Mouse (Mus musculus) neural tube, embryonic 15.5 days (tissue): ENCODE measurements at regions not wholly inside any gene's neighbourhood (a gene's known extent, or its start where the extent isn't known, plus 50 kb on each side); places are given as distances from the start of the nearest gene placed in this dataset.
A peak's percentile ranks its signal among the peaks of the same experiment; 100 is the strongest.

Experiments
- ATAC-seq: fragments of 200-750 bp; cut with Nextera tagmentation; 2 replicates; pipeline ENCODE4 v1.8.0; 2017; ENCODE audit warnings: mild to moderate bottlenecking, moderate TSS enrichment, moderate library complexity; ENCODE audit not compliant: low FRiP score
- H3K27ac ChIP-seq: fragments of 300-500 bp; sonication (generic); replicated peaks from 2 replicates; pipeline ENCODE4 v1.5.1; 2015; ENCODE audit warnings: mild to moderate bottlenecking, inconsistent platforms
- H3K27me3 ChIP-seq: fragments of 300-500 bp; sonication (generic); replicated peaks from 2 replicates; pipeline ENCODE4 v1.6.1; 2015; ENCODE audit warnings: inconsistent platforms
- H3K36me3 ChIP-seq: fragments of 300-500 bp; sonication (generic); 2 replicates; pipeline ENCODE4 v1.6.1; 2015; ENCODE audit warnings: inconsistent platforms
- H3K4me1 ChIP-seq: fragments of 300-500 bp; sonication (generic); 2 replicates; pipeline ENCODE4 v1.6.1; 2015; ENCODE audit warnings: inconsistent platforms
- H3K4me2 ChIP-seq: fragments of 300-500 bp; sonication (generic); 2 replicates; pipeline ENCODE4 v1.6.1; 2015; ENCODE audit warnings: inconsistent platforms, mild to moderate bottlenecking, moderate library complexity
- H3K4me3 ChIP-seq: fragments of 300-500 bp; sonication (generic); replicated peaks from 2 replicates; pipeline ENCODE4 v1.5.1; 2015; ENCODE audit warnings: mild to moderate bottlenecking, inconsistent platforms
- H3K9ac ChIP-seq: fragments of 300-500 bp; sonication (generic); replicated peaks from 2 replicates; pipeline ENCODE4 v1.6.1; 2015; ENCODE audit warnings: mild to moderate bottlenecking, inconsistent platforms
- H3K9me3 ChIP-seq: fragments of 300-500 bp; sonication (generic); replicated peaks from 2 replicates; pipeline ENCODE4 v1.6.1; 2016; ENCODE audit warnings: inconsistent platforms
- WGBS: fragments of 180-500 bp; shearing (Covaris S2); methylation state at CpG from one replicate; pipeline ENCODE4 v1.1.7; 2015; ENCODE audit warnings: mixed read lengths; 5-methylcytosine and 5-hydroxymethylcytosine counted together

GRCm38 (mm10) chr8:126707300-126707902 lies 113.6 kb upstream of the Irf2bp2 start:
- Histone ChIP-seq H3K27ac (no peak overlapping the region; the same call in 1 of the 2 replicates), H3K9me3 (no peaks in the 10 kb centered on the region), H3K4me2 (no peak overlapping the region), H3K36me3 (no peaks in the 10 kb centered on the region), H3K4me1 (peaks cover 3% of the 10 kb centered on the region; the same call in 1 of the 2 replicates), H3K27me3 (no peaks in the 10 kb centered on the region), H3K9ac (no peak overlapping the region), H3K4me3 (no peak overlapping the region)
- WGBS, result 70% methylated on average over 6 of the region's 6 CpGs
- no peak for ATAC-seq

- no peak overlapping the region for H3K4me3 ChIP-seq
- no peaks in the 10 kb centered on the region for H3K27me3 ChIP-seq
- 85% methylated on average over 8 of the region's 8 CpGs for WGBS
Measured at GRCm38 (mm10) chr8:126706247-126706646, 112.5 kb upstream of the Irf2bp2 start.

GRCm38 (mm10) chr8:126705391-126705790 lies 111.6 kb upstream of the Irf2bp2 start:
- ATAC-seq, result no peak
- H3K36me3 ChIP-seq, result no peaks in the 10 kb centered on the region
- H3K4me2 ChIP-seq, result no peak overlapping the region
- H3K27ac ChIP-seq, result no peak overlapping the region
- H3K4me3 ChIP-seq, result no peak overlapping the region
- H3K9ac ChIP-seq, result no peak overlapping the region
- H3K4me1 ChIP-seq, result peaks cover 3% of the 10 kb centered on the region; the same call in 1 of the 2 replicates
- H3K9me3 ChIP-seq, result no peaks in the 10 kb centered on the region
- 100% methylated on average over 2 of the region's 2 CpGs for WGBS
- no peaks in the 10 kb centered on the region for H3K27me3 ChIP-seq

More at GRCm38 (mm10) chr8:126706247-126706646, 112.5 kb upstream of the Irf2bp2 start:
- Histone ChIP-seq H3K4me1 (peaks cover 3% of the 10 kb centered on the region; the same call in 1 of the 2 replicates), H3K36me3 (no peaks in the 10 kb centered on the region), H3K9ac (no peak overlapping the region), H3K4me2 (no peak overlapping the region), H3K27ac (no peak overlapping the region), H3K9me3 (no peaks in the 10 kb centered on the region)
- no peak for ATAC-seq

GRCm38 (mm10) chr8:126704706-126705105 lies 110.9 kb upstream of the Irf2bp2 start:
- Histone ChIP-seq H3K4me1 (peaks cover 3% of the 10 kb centered on the region; the same call in 1 of the 2 replicates), H3K36me3 (no peaks in the 10 kb centered on the region), H3K27me3 (no peaks in the 10 kb centered on the region), H3K4me2 (no peak overlapping the region), H3K9me3 (no peaks in the 10 kb centered on the region), H3K4me3 (no peak overlapping the region), H3K27ac (no peak overlapping the region), H3K9ac (no peak overlapping the region)
- ATAC-seq, result no peak
- WGBS, result 90% methylated on average over 8 of the region's 8 CpGs

GRCm38 (mm10) chr8:126703546-126703945 lies 109.8 kb upstream of the Irf2bp2 start:
- H3K36me3 ChIP-seq, result no peaks in the 10 kb centered on the region
- H3K4me1 ChIP-seq, result peaks cover 11% of the 10 kb centered on the region
- no peak for ATAC-seq
- 90% methylated on average over 5 of the region's 5 CpGs for WGBS
- no peak overlapping the region for H3K9ac ChIP-seq
- H3K9me3 ChIP-seq, result no peaks in the 10 kb centered on the region
- no peak overlapping the region for H3K4me2 ChIP-seq
- no peak overlapping the region for H3K4me3 ChIP-seq
- no peaks in the 10 kb centered on the region for H3K27me3 ChIP-seq
- no peak overlapping the region for H3K27ac ChIP-seq

GRCm38 (mm10) chr8:126702294-126702693 lies 108.5 kb upstream of the Irf2bp2 start:
- Histone ChIP-seq H3K4me3 (no peak overlapping the region), H3K36me3 (no peaks in the 10 kb centered on the region), H3K4me2 (no peak overlapping the region), H3K4me1 (peaks cover 12% of the 10 kb centered on the region), H3K27ac (no peak overlapping the region), H3K9ac (no peak overlapping the region), H3K27me3 (no peaks in the 10 kb centered on the region), H3K9me3 (no peaks in the 10 kb centered on the region)
- ATAC-seq, result no peak
- WGBS, result 89% methylated on average over 6 of the region's 6 CpGs

- peak overlapping the region; percentile 70 for H3K27ac ChIP-seq
- H3K36me3 ChIP-seq, result no peaks in the 10 kb centered on the region
- ATAC-seq, result no peak
- peaks cover 12% of the 10 kb centered on the region; the same call in 1 of the 2 replicates for H3K4me1 ChIP-seq
- H3K4me2 ChIP-seq, result no peak overlapping the region
- 44% methylated on average over 6 of the region's 6 CpGs for WGBS
- no peak overlapping the region for H3K4me3 ChIP-seq
- no peaks in the 10 kb centered on the region for H3K27me3 ChIP-seq
- H3K9me3 ChIP-seq, result no peaks in the 10 kb centered on the region
- no peak overlapping the region for H3K9ac ChIP-seq
Measured at GRCm38 (mm10) chr8:126699389-126699775, 105.6 kb upstream of the Irf2bp2 start.

GRCm38 (mm10) chr8:126698601-126699388 lies 105.0 kb upstream of the Irf2bp2 start:
- Histone ChIP-seq H3K9ac (no peak overlapping the region), H3K4me1 (peaks cover 12% of the 10 kb centered on the region; the same call in 1 of the 2 replicates), H3K4me2 (no peak overlapping the region), H3K27me3 (no peaks in the 10 kb centered on the region), H3K9me3 (no peaks in the 10 kb centered on the region), H3K27ac (peak overlapping the region; percentile 70; the same call in 1 of the 2 replicates), H3K4me3 (no peak overlapping the region), H3K36me3 (no peaks in the 10 kb centered on the region)
- no peak for ATAC-seq
- WGBS, result 40% methylated on average over 7 of the region's 7 CpGs

GRCm38 (mm10) chr8:126696346-126697010 lies 102.7 kb upstream of the Irf2bp2 start:
- Histone ChIP-seq H3K27ac (no peak overlapping the region), H3K4me2 (no peak overlapping the region), H3K27me3 (no peaks in the 10 kb centered on the region), H3K4me3 (no peak overlapping the region), H3K36me3 (no peaks in the 10 kb centered on the region), H3K9ac (no peak overlapping the region), H3K9me3 (no peaks in the 10 kb centered on the region), H3K4me1 (peaks cover 17% of the 10 kb centered on the region)
- no peak for ATAC-seq
- 83% methylated on average over 7 of the region's 7 CpGs for WGBS

GRCm38 (mm10) chr8:126694370-126694769 lies 100.6 kb upstream of the Irf2bp2 start:
- Histone ChIP-seq H3K36me3 (no peaks in the 10 kb centered on the region), H3K9ac (no peak overlapping the region), H3K9me3 (no peaks in the 10 kb centered on the region), H3K27me3 (no peaks in the 10 kb centered on the region), H3K4me3 (no peak overlapping the region), H3K4me2 (no peak overlapping the region), H3K4me1 (peaks cover 13% of the 10 kb centered on the region), H3K27ac (no peak overlapping the region)
- no peak for ATAC-seq
- 75% methylated on average over 7 of the region's 7 CpGs for WGBS

GRCm38 (mm10) chr8:126693642-126694041 lies 99.9 kb upstream of the Irf2bp2 start:
- H3K4me3 ChIP-seq, result no peak overlapping the region
- H3K4me1 ChIP-seq, result peaks cover 7% of the 10 kb centered on the region
- H3K4me2 ChIP-seq, result no peak overlapping the region
- WGBS, result 87% methylated on average over 1 of the region's 1 CpGs
- H3K27me3 ChIP-seq, result no peaks in the 10 kb centered on the region
- no peaks in the 10 kb centered on the region for H3K9me3 ChIP-seq
- no peaks in the 10 kb centered on the region for H3K36me3 ChIP-seq
- ATAC-seq, result no peak
- H3K27ac ChIP-seq, result no peak overlapping the region
- no peak overlapping the region for H3K9ac ChIP-seq
